Mouse (Mus musculus): ENCODE results near the gene Prc1. TPM values are rescaled to one million over a fixed set of nuclear protein-coding genes. Genes with fewer than 3 reads are reported as not detected.
A peak's percentile ranks its signal among the peaks of the same experiment; 100 is the strongest.

Prc1 gene
- total and polyA plus RNA-seq, 3 experiments = 52.5 to 83.0 (median 75.6) TPM

GRCm38 (mm10) chr7:80323336-80323735, 29.1 kb downstream of the Prc1 start:
- no peak for DNase-seq (ENCODE audit: extremely low read depth)
- H3K9me3 ChIP-seq (replicated peaks; ENCODE audit: low read length) = no peaks in the 10 kb centered on the region
- H3K27me3 ChIP-seq (replicated peaks) = no peaks in the 10 kb centered on the region
- H3K4me1 ChIP-seq (ENCODE audit: control insufficient read depth in 1 of 2, insufficient read depth in 2 of 2) = peaks cover 3 to 18% of the 10 kb centered on the region in 2 experiments; a peak in 3 of 4 replicates
- in situ Hi-C loops (cut with MboI; ENCODE audit: low pct_ligation_motif_present, low pct_unique_long_range_greater_than_20kb, low sequenced_read_pairs) = no loop called here
- peaks cover 55 to 66% of the 10 kb centered on the region in 2 experiments for H3K36me3 ChIP-seq (replicated peaks in 1 of 2; ENCODE audit: control insufficient read depth in 1 of 2, insufficient read depth in 1 of 2, low read length in 1 of 2)
- peak overlapping the region; percentile 92 for H3K4me2 ChIP-seq (ENCODE audit: insufficient read depth, low read depth, poor library complexity, severe bottlenecking)
- TF ChIP-seq MXI1 (IDR thresholded peaks at IDR 0.05; ENCODE audit: low read depth, low read length) = no peak
- TF ChIP-seq ETS1 (conservative IDR thresholded peaks at IDR 0.05; ENCODE audit: low read depth, low read length) = no peak
- TF ChIP-seq ZNF384 (IDR thresholded peaks at IDR 0.05; ENCODE audit: low read depth, low read length) = no peak
- TF ChIP-seq ZMIZ1 (IDR thresholded peaks at IDR 0.05; ENCODE audit: low read depth, low read length) = no peak
- no peak for TF ChIP-seq ZC3H11A (IDR thresholded peaks at IDR 0.05; ENCODE audit: low read depth, low read length)
- no peak for TF ChIP-seq BHLHE40 (IDR thresholded peaks at IDR 0.05; ENCODE audit: low read depth, low read length)
- no peak for TF ChIP-seq MAZ (IDR thresholded peaks at IDR 0.05; ENCODE audit: low read depth, low read length)
- TF ChIP-seq EP300 (IDR thresholded peaks at IDR 0.05; ENCODE audit: low read length) = no peak
- no peak for TF ChIP-seq POLR2AphosphoS2 (IDR thresholded peaks at IDR 0.05; ENCODE audit: low read depth, low read length)
- TF ChIP-seq TCF12 (IDR thresholded peaks at IDR 0.05; ENCODE audit: low read depth, low read length) = no peak
- TF ChIP-seq MEF2A (IDR thresholded peaks at IDR 0.05; ENCODE audit: borderline replicate concordance, low read depth, low read length) = no peak
- TF ChIP-seq CHD1 (IDR thresholded peaks at IDR 0.05; ENCODE audit: low read depth, low read length) = no peak
- TF ChIP-seq SMC3 (IDR thresholded peaks at IDR 0.05; ENCODE audit: low read depth, low read length) = no peak
- no peak for TF ChIP-seq GABPA (IDR thresholded peaks at IDR 0.05; ENCODE audit: insufficient replicate concordance, low read depth, low read length)
- peaks cover 17% of the 10 kb centered on the region for H3K79me2 ChIP-seq (replicated peaks; ENCODE audit: control insufficient read depth, extremely low read depth, insufficient read depth, poor library complexity, severe bottlenecking)
- peak overlapping the region; percentile 71 to 94 (median 80) for H3K4me3 ChIP-seq (replicated peaks in 1 of 3; ENCODE audit: low read depth in 2 of 3, low read length in 2 of 3, poor library complexity in 1 of 3)
- H3K9ac ChIP-seq (ENCODE audit: insufficient read depth, low read depth) = peak overlapping the region; percentile 83
- no peak overlapping the region for H3K27ac ChIP-seq (ENCODE audit: insufficient read depth, low read depth)
- dilution Hi-C loops (cut with MboI; ENCODE audit: extremely low pct_ligation_motif_present, extremely low pct_unique_long_range_greater_than_20kb, low sequenced_read_pairs) = no loop called here

GRCm38 (mm10) chr7:80324043-80324815, 30.0 kb downstream of the Prc1 start, which contains the start of gene Rccd1:
Rccd1 (minus strand) TSS chr7:80324454.
- H3K36me3 ChIP-seq (replicated peaks in 1 of 2; ENCODE audit: control insufficient read depth in 1 of 2, insufficient read depth in 1 of 2, low read length in 1 of 2) = peaks cover 56 to 66% of the 10 kb centered on the region in 2 experiments
- no peaks in the 10 kb centered on the region for H3K9me3 ChIP-seq (replicated peaks; ENCODE audit: low read length)
- peak within 1 kb of the TSS; percentile 83 for H3K27ac ChIP-seq (ENCODE audit: insufficient read depth, low read depth)
- peaks cover 17% of the 10 kb centered on the region for H3K79me2 ChIP-seq (replicated peaks; ENCODE audit: control insufficient read depth, extremely low read depth, insufficient read depth, poor library complexity, severe bottlenecking)
- H3K27me3 ChIP-seq (replicated peaks) = no peaks in the 10 kb centered on the region
- peak within 1 kb of the TSS; percentile 83 for H3K9ac ChIP-seq (ENCODE audit: insufficient read depth, low read depth)
- in situ Hi-C loops (cut with MboI; ENCODE audit: low pct_ligation_motif_present, low pct_unique_long_range_greater_than_20kb, low sequenced_read_pairs) (no loop called here), dilution Hi-C loops (cut with MboI; ENCODE audit: extremely low pct_ligation_motif_present, extremely low pct_unique_long_range_greater_than_20kb, low sequenced_read_pairs) (no loop called here)
- peaks cover 3 to 18% of the 10 kb centered on the region in 2 experiments; a peak in 3 of 4 replicates for H3K4me1 ChIP-seq (ENCODE audit: control insufficient read depth in 1 of 2, insufficient read depth in 2 of 2)
- peak within 1 kb of the TSS; percentile 92 for H3K4me2 ChIP-seq (ENCODE audit: insufficient read depth, low read depth, poor library complexity, severe bottlenecking)
- peak; percentile 93 for DNase-seq (ENCODE audit: extremely low read depth)
- H3K4me3 ChIP-seq (replicated peaks in 1 of 3; ENCODE audit: low read depth in 2 of 3, low read length in 2 of 3, poor library complexity in 1 of 3) = peak within 1 kb of the TSS; percentile 71 to 94 (median 80)
- TF ChIP-seq ELF1 (IDR thresholded peaks at IDR 0.05; ENCODE audit: low read depth, low read length) (peak; percentile 89), MEF2A (IDR thresholded peaks at IDR 0.05; ENCODE audit: borderline replicate concordance, low read depth, low read length) (no peak; the same call in none of the 2 replicates), NRF1 (IDR thresholded peaks at IDR 0.05; ENCODE audit: low read depth, low read length) (peak; percentile 83), EP300 (IDR thresholded peaks at IDR 0.05; ENCODE audit: low read length) (no peak), TCF12 (IDR thresholded peaks at IDR 0.05; ENCODE audit: low read depth, low read length) (peak; percentile 81; the same call in 1 of the 2 replicates), POLR2A (IDR thresholded peaks at IDR 0.05; ENCODE audit: low read depth, low read length) (peak; percentile 90), ZMIZ1 (IDR thresholded peaks at IDR 0.05; ENCODE audit: low read depth, low read length) (peak; percentile 95), MAX (IDR thresholded peaks at IDR 0.05; ENCODE audit: low read length) (peak; percentile 89), JUND (conservative IDR thresholded peaks at IDR 0.05; ENCODE audit: low read depth, low read length) (peak; percentile 45; the same call in 1 of the 2 replicates), ZNF384 (IDR thresholded peaks at IDR 0.05; ENCODE audit: low read depth, low read length) (peak; percentile 90), MAFK (IDR thresholded peaks at IDR 0.05; ENCODE audit: insufficient replicate concordance, low read length) (no peak), KAT2A (IDR thresholded peaks at IDR 0.05; ENCODE audit: insufficient replicate concordance, low read length) (0 out of 2 replicates have a peak, but pooled peaks have one; percentile 34), CTCF (conservative IDR thresholded peaks at IDR 0.05 in 1 of 2, IDR thresholded peaks at IDR 0.05 in 1 of 2; ENCODE audit: low read depth in 2 of 2, low read length in 2 of 2) (no peak), E2F4 (IDR thresholded peaks at IDR 0.05; ENCODE audit: insufficient replicate concordance, low read depth, low read length) (no peak), BHLHE40 (IDR thresholded peaks at IDR 0.05; ENCODE audit: low read depth, low read length) (peak; percentile 88), CHD1 (IDR thresholded peaks at IDR 0.05; ENCODE audit: low read depth, low read length) (no peak), PAX5 (IDR thresholded peaks at IDR 0.05; ENCODE audit: low read length) (no peak), NELFE (IDR thresholded peaks at IDR 0.05; ENCODE audit: low read depth, low read length) (peak; percentile 83), HCFC1 (IDR thresholded peaks at IDR 0.05; ENCODE audit: low read depth, low read length) (peak; percentile 76), MYC (IDR thresholded peaks at IDR 0.05; ENCODE audit: low read depth, low read length) (peak; percentile 83), JUN (IDR thresholded peaks at IDR 0.05; ENCODE audit: insufficient read depth, low read depth, low read length) (peak; percentile 63), MXI1 (IDR thresholded peaks at IDR 0.05; ENCODE audit: low read depth, low read length) (peak; percentile 98), USF1 (IDR thresholded peaks at IDR 0.05; ENCODE audit: low read depth, low read length) (no peak), SIN3A (IDR thresholded peaks at IDR 0.05; ENCODE audit: low read length) (peak; percentile 96)

All from CH12.LX (cell line).